Comparison of ENCODE assay signal across 26 mouse cellular contexts in genomic region chr12:73886973-73887372, GRCm38 (mm10). TPM values are rescaled to one million over a fixed set of nuclear protein-coding genes. Genes with fewer than 3 reads are reported as not detected.
"Had no signal": no experiment of that assay in that cellular context is flagged by ENCODE, and none has a peak within 500 bp of the region (broad histone marks: within the 10 kb centered on the region; RNA-seq: fewer than 3 reads in every experiment).

No protein-coding gene starts in this region.

- H3K36me3 ChIP-seq: heart, embryonic 12.5 days; hindbrain, embryonic 10.5 days; hindbrain, embryonic 12.5 days; intestine, embryonic 15.5 days; limb, embryonic 10.5 days; limb, embryonic 12.5 days had no signal

- H3K27me3 ChIP-seq: heart, embryonic 12.5 days; hindbrain, embryonic 12.5 days; intestine, embryonic 15.5 days; limb, embryonic 12.5 days had no signal

- H3K4me2 ChIP-seq: heart, embryonic 12.5 days; hindbrain, embryonic 12.5 days; hindbrain, embryonic 14.5 days; intestine, embryonic 15.5 days; limb, embryonic 12.5 days had no signal

- H3K9me3 ChIP-seq: heart, embryonic 12.5 days; hindbrain, embryonic 10.5 days; hindbrain, embryonic 12.5 days; intestine, embryonic 15.5 days; limb, embryonic 10.5 days; limb, embryonic 12.5 days had no signal

- ATAC-seq: hindbrain, embryonic 16.5 days; inflammation-experienced regulatory T-cells, adult 6 months; intestine, embryonic 15.5 days; intestine, postnatal 0 days had no signal

- H3K9ac ChIP-seq: heart, embryonic 12.5 days; hindbrain, embryonic 12.5 days; hindbrain, embryonic 14.5 days; intestine, embryonic 15.5 days; limb, embryonic 12.5 days; liver, embryonic 14.5 days had no signal

- H3K27ac ChIP-seq: gastrocnemius, adult 2 months; hindbrain, embryonic 10.5 days; hindbrain, embryonic 12.5 days; hindbrain, embryonic 14.5 days; intestine, embryonic 15.5 days; layer of hippocampus, adult 2 months; left cerebral cortex, adult 2 months; limb, embryonic 10.5 days; limb, embryonic 12.5 days; liver, embryonic 14.5 days had no signal

- H3K4me1 ChIP-seq: hindbrain, embryonic 10.5 days; hindbrain, embryonic 12.5 days; limb, embryonic 12.5 days had no signal

- H3K4me3 ChIP-seq: gastrocnemius, adult 2 months; heart, embryonic 12.5 days; hindbrain, embryonic 10.5 days; hindbrain, embryonic 12.5 days; intestine, embryonic 15.5 days; layer of hippocampus, adult 2 months; left cerebral cortex, adult 2 months; limb, embryonic 10.5 days; limb, embryonic 12.5 days had no signal

- DNase-seq: gastrocnemius, adult 2 months; gastrocnemius, postnatal 10 days; gastrocnemius, postnatal 25 days; heart, postnatal 10 days; heart, postnatal 4 days; kidney, adult 18-20 months; kidney, adult 8-10 months; kidney, postnatal 10 days; kidney, postnatal 25 days; kidney, postnatal 4 days had no signal

RNA-seq across cellular contexts. Expression of gene Gm49321, which starts 50.5 kb away (rescaled TPM):
- total RNA-seq: granulocyte monocyte progenitor cell, adult 5-6 weeks; liver, adult 2 months had no signal
- polyA plus RNA-seq: frontal cortex, adult 2 months; liver, adult 2 months had no signal
